Mouse (Mus musculus): Measurements from ENCODE around the gene Snd1. TPM values are rescaled to one million over a fixed set of nuclear protein-coding genes. Genes with fewer than 3 reads are reported as not detected.

Snd1 gene
- polyA plus RNA-seq, 1 experiment: 138 TPM

GRCm38 (mm10) chr6:28980750-28981584, 506.0 kb downstream of the Snd1 start:
- Histone ChIP-seq H3K4me3 (ENCODE audit: insufficient read depth, low read length) (peak overlapping the region; percentile 30), H3K27ac (ENCODE audit: insufficient read depth, low read length) (no peak overlapping the region), H3K4me1 (ENCODE audit: control insufficient read depth, insufficient read depth, low read length) (no peaks in the 10 kb centered on the region)
- TF ChIP-seq CTCF (IDR thresholded peaks at IDR 0.05; ENCODE audit: borderline replicate concordance, insufficient read depth, low read length) (no peak), POLR2A (IDR thresholded peaks at IDR 0.05; ENCODE audit: low read depth, low read length) (no peak)

GRCm38 (mm10) chr6:28981585-28981948, 506.6 kb downstream of the Snd1 start:
- H3K4me3 ChIP-seq (ENCODE audit: insufficient read depth, low read length): peak overlapping the region; percentile 30; the same call in 1 of the 2 replicates

GRCm38 (mm10) chr6:28981966-28982701, 507.2 kb downstream of the Snd1 start:
- TF ChIP-seq CTCF (IDR thresholded peaks at IDR 0.05; ENCODE audit: borderline replicate concordance, insufficient read depth, low read length): no peak
- TF ChIP-seq POLR2A (IDR thresholded peaks at IDR 0.05; ENCODE audit: low read depth, low read length): no peak
- no peaks in the 10 kb centered on the region for H3K4me1 ChIP-seq (ENCODE audit: control insufficient read depth, insufficient read depth, low read length)
- H3K4me3 ChIP-seq (ENCODE audit: insufficient read depth, low read length): no peak overlapping the region
- no peak overlapping the region for H3K27ac ChIP-seq (ENCODE audit: insufficient read depth, low read length)

More at GRCm38 (mm10) chr6:28981585-28981948, 506.6 kb downstream of the Snd1 start:
- no peaks in the 10 kb centered on the region for H3K4me1 ChIP-seq (ENCODE audit: control insufficient read depth, insufficient read depth, low read length)
- TF ChIP-seq CTCF (IDR thresholded peaks at IDR 0.05; ENCODE audit: borderline replicate concordance, insufficient read depth, low read length) (no peak), POLR2A (IDR thresholded peaks at IDR 0.05; ENCODE audit: low read depth, low read length) (no peak)
- no peak overlapping the region for H3K27ac ChIP-seq (ENCODE audit: insufficient read depth, low read length)

GRCm38 (mm10) chr6:28982817-28983216, 507.9 kb downstream of the Snd1 start:
- Histone ChIP-seq H3K4me1 (ENCODE audit: control insufficient read depth, insufficient read depth, low read length) (no peaks in the 10 kb centered on the region), H3K27ac (ENCODE audit: insufficient read depth, low read length) (no peak overlapping the region), H3K4me3 (ENCODE audit: insufficient read depth, low read length) (no peak overlapping the region)
- TF ChIP-seq CTCF (IDR thresholded peaks at IDR 0.05; ENCODE audit: borderline replicate concordance, insufficient read depth, low read length): no peak
- no peak for TF ChIP-seq POLR2A (IDR thresholded peaks at IDR 0.05; ENCODE audit: low read depth, low read length)

Other genes starting within 250 kb of the Snd1 start
- gene Zfp800, start 77.1 kb upstream of the Snd1 start, polyA plus RNA-seq (2011; ENCODE audit: insufficient read length, low read depth, missing spikeins): 20.0 and 21.9 TPM in 2 replicates
- 103 and 128 TPM in 2 replicates for gene Arf5, start 51.6 kb upstream of the Snd1 start, polyA plus RNA-seq (2011; ENCODE audit: insufficient read length, low read depth, missing spikeins)
- gene Fscn3, start 47.4 kb upstream of the Snd1 start, polyA plus RNA-seq (2011; ENCODE audit: insufficient read length, low read depth, missing spikeins): not detected in 2 replicates
- gene Gcc1, start 46.7 kb upstream of the Snd1 start, polyA plus RNA-seq (2011; ENCODE audit: insufficient read length, low read depth, missing spikeins): 15.3 and 15.4 TPM in 2 replicates
- gene Pax4, start 25.8 kb upstream of the Snd1 start, polyA plus RNA-seq (2011; ENCODE audit: insufficient read length, low read depth, missing spikeins): not detected in 2 replicates

Data from embryonic fibroblast, embryonic 13.5 days (primary cell).